Mouse (Mus musculus) thymus, adult 2 months (tissue): ENCODE measurements around the gene Catsperg1. TPM values are rescaled to one million over a fixed set of nuclear protein-coding genes. Genes with fewer than 3 reads are reported as not detected.

Source experiments
- DNase-seq: peaks from one replicate; pipeline ENCODE4 v3.0.0; 2021
- H3K27ac ChIP-seq: fragments of 200-500 bp; 2 replicates; pipeline ENCODE4 v1.5.1; 2012; ENCODE audit warnings: low read length, control low read depth; ENCODE audit not compliant: control insufficient read depth, insufficient read depth
- H3K27me3 ChIP-seq: fragments of 200-500 bp; 2 replicates; pipeline ENCODE4 v1.6.1; 2012; ENCODE audit warnings: mild to moderate bottlenecking, low read length, moderate library complexity, mixed read lengths; ENCODE audit not compliant: control insufficient read depth, insufficient read depth
- H3K36me3 ChIP-seq: fragments of 200-500 bp; 2 replicates; pipeline ENCODE4 v1.6.1; 2012; ENCODE audit warnings: mild to moderate bottlenecking, low read length, moderate library complexity; ENCODE audit not compliant: control insufficient read depth, insufficient read depth
- H3K4me1 ChIP-seq: fragments of 200-500 bp; replicated peaks from 2 replicates; pipeline ENCODE4 v1.6.1; 2012; ENCODE audit warnings: low read length; ENCODE audit not compliant: control insufficient read depth, insufficient read depth
- H3K4me3 ChIP-seq: fragments of 200-500 bp; 2 replicates; pipeline ENCODE4 v1.5.1; 2012; ENCODE audit warnings: mild to moderate bottlenecking, low read length, control low read depth, moderate library complexity; ENCODE audit not compliant: control insufficient read depth, insufficient read depth
- CTCF ChIP-seq: fragments of 200-500 bp; IDR thresholded peaks from 2 replicates; pipeline ENCODE4 v1.5.1; 2012; ENCODE audit warnings: mild to moderate bottlenecking, control low read depth, low read length, moderate library complexity, borderline replicate concordance; ENCODE audit not compliant: control insufficient read depth, poor library complexity, insufficient read depth; ENCODE audit errors: extremely low read depth
- POLR2A ChIP-seq: fragments of 200-500 bp; IDR thresholded peaks from 2 replicates; pipeline ENCODE4 v1.6.1; 2012; ENCODE audit warnings: mild to moderate bottlenecking, low read length, control low read depth, moderate library complexity; ENCODE audit not compliant: control insufficient read depth, poor library complexity, insufficient read depth; ENCODE audit errors: extremely low read depth
- whole genome bisulfite sequencing: fragments of 180-500 bp; shearing (Covaris S2); methylation state at CpG from one replicate; pipeline ENCODE4 v1.1.7; 2018; 5-methylcytosine and 5-hydroxymethylcytosine counted together
- polyA plus RNA-seq: library from polyadenylated mRNA; depleted of rRNA; stranded (reverse); fragments of >200 nt; gene quantifications from 2 replicates; pipeline ENCODE4 v1.2.3, GENCODE M21; 2012

Gene Catsperg1
- polyA plus RNA-seq, 1 experiment: 2.5 TPM

GRCm38 (mm10) chr7:29180854-29181236, 33.0 kb downstream of the Catsperg1 start:
- Histone ChIP-seq H3K4me1 (peaks cover 10% of the 10 kb centered on the region), H3K27ac (peak overlapping the region; percentile 35; the same call in 1 of the 2 replicates), H3K36me3 (peaks cover 13% of the 10 kb centered on the region), H3K27me3 (no peaks in the 10 kb centered on the region), H3K4me3 (peak overlapping the region; percentile 49)
- WGBS: 44% methylated on average over 5 of the region's 5 CpGs
- DNase-seq: no peak
- TF ChIP-seq CTCF (no peak), POLR2A (no peak)

GRCm38 (mm10) chr7:29180077-29180853, 33.6 kb downstream of the Catsperg1 start, which contains the start of gene Psmd8:
Gene Psmd8 (minus strand): TSS chr7:29180701.
- TF ChIP-seq POLR2A: peak; percentile 96
- 0 out of 2 replicates have a peak, but pooled peaks have one; percentile 63 for TF ChIP-seq CTCF
- Histone ChIP-seq H3K4me1 (peaks cover 10% of the 10 kb centered on the region), H3K27ac (peak within 1 kb of the TSS; percentile 35; the same call in 1 of the 2 replicates), H3K4me3 (peak within 1 kb of the TSS; percentile 79), H3K27me3 (no peaks in the 10 kb centered on the region), H3K36me3 (peaks cover 18% of the 10 kb centered on the region)
- under 1% methylated on average over 62 of the region's 62 CpGs for WGBS
- peak; percentile 97 for DNase-seq

- H3K36me3 ChIP-seq: peaks cover 28% of the 10 kb centered on the region
- peaks cover 10% of the 10 kb centered on the region for H3K4me1 ChIP-seq
- TF ChIP-seq CTCF (no peak), POLR2A (no peak)
- no peak for DNase-seq
- peak overlapping the region; percentile 79 for H3K4me3 ChIP-seq
- H3K27ac ChIP-seq: no peak overlapping the region
- 21% methylated on average over 7 of the region's 7 CpGs for WGBS
- no peaks in the 10 kb centered on the region for H3K27me3 ChIP-seq
Measured at GRCm38 (mm10) chr7:29179323-29179722, 34.5 kb downstream of the Catsperg1 start.

GRCm38 (mm10) chr7:29178106-29178505, 35.7 kb downstream of the Catsperg1 start:
- Histone ChIP-seq H3K27ac (no peak overlapping the region), H3K36me3 (peaks cover 40% of the 10 kb centered on the region), H3K27me3 (no peaks in the 10 kb centered on the region), H3K4me1 (peaks cover 10% of the 10 kb centered on the region), H3K4me3 (no peak overlapping the region)
- DNase-seq: no peak
- WGBS: 97% methylated on average over 4 of the region's 4 CpGs
- TF ChIP-seq CTCF: 0 out of 2 replicates have a peak, but pooled peaks have one; percentile 21
- no peak for TF ChIP-seq POLR2A

GRCm38 (mm10) chr7:29172390-29173016, 41.3 kb downstream of the Catsperg1 start:
- Histone ChIP-seq H3K27me3 (peaks cover 21% of the 10 kb centered on the region), H3K36me3 (peaks cover 47% of the 10 kb centered on the region), H3K4me3 (no peak overlapping the region), H3K4me1 (peaks cover 31% of the 10 kb centered on the region), H3K27ac (no peak overlapping the region)
- WGBS: 95% methylated on average over 32 of the region's 32 CpGs
- TF ChIP-seq POLR2A (no peak), CTCF (no peak)
- DNase-seq: no peak

GRCm38 (mm10) chr7:29171562-29172097, 42.2 kb downstream of the Catsperg1 start:
- peaks cover 31% of the 10 kb centered on the region for H3K4me1 ChIP-seq
- TF ChIP-seq CTCF (0 out of 2 replicates have a peak, but pooled peaks have one; percentile 1), POLR2A (no peak)
- no peak for DNase-seq
- peaks cover 42% of the 10 kb centered on the region for H3K36me3 ChIP-seq
- no peak overlapping the region for H3K27ac ChIP-seq
- H3K27me3 ChIP-seq: peaks cover 21% of the 10 kb centered on the region
- no peak overlapping the region for H3K4me3 ChIP-seq
- WGBS: 12% methylated on average over 34 of the region's 34 CpGs
